Mouse (Mus musculus): ENCODE measurements at regions not wholly inside any gene's neighbourhood (a gene's known extent, or its start where the extent isn't known, plus 50 kb on each side); places are given as distances from the start of the nearest gene placed in this dataset.

DNA sequence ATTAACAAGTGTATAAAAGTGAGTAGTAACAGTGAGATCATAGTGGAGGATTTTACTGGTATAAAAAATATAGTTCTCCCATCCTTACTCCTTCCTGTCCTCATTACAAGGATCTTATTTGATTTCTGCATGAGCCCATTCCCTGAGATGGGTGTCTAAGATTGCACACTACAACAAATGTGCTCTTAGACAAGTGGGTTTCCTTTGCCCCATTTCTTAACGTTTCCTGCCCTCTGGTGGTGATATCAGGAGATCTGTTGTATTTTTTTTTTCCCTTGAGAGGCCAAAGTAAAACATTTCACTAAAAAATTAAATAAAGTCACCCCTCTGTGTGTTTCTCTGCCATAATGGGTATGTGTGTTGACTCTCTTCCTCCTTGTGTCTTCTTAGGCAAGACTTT is 105.1 kb downstream of the Ifng start:
- TF ChIP-seq GATA1 (IDR thresholded peaks at IDR 0.05; ENCODE audit: borderline replicate concordance, low read length), result no peak
- no peak for TF ChIP-seq POLR2AphosphoS5 (IDR thresholded peaks at IDR 0.05; ENCODE audit: insufficient replicate concordance, low read depth, low read length)
- no peak for TF ChIP-seq GATA2 (IDR thresholded peaks at IDR 0.05; ENCODE audit: borderline replicate concordance, low read depth, low read length)
- no peak for TF ChIP-seq TAL1 (conservative IDR thresholded peaks at IDR 0.05; ENCODE audit: low read depth, low read length)
- TF ChIP-seq CTCF (IDR thresholded peaks at IDR 0.05; ENCODE audit: low read depth, low read length), result no peak
- Histone ChIP-seq H3K27me3 (ENCODE audit: insufficient read depth, low read length) (no peaks in the 10 kb centered on the region), H3K4me1 (ENCODE audit: insufficient read depth, low read depth, low read length) (no peaks in the 10 kb centered on the region), H3K9me3 (replicated peaks) (peaks cover 33% of the 10 kb centered on the region), H3K4me3 (ENCODE audit: low read depth, low read length) (no peak overlapping the region), H3K36me3 (replicated peaks) (no peaks in the 10 kb centered on the region)
- DNase-seq (ENCODE audit: low spot score) (no peak), ATAC-seq (ENCODE audit: extremely low read depth, insufficient number of reproducible peaks, low FRiP score, poor library complexity, severe bottlenecking) (no peak)

DNA sequence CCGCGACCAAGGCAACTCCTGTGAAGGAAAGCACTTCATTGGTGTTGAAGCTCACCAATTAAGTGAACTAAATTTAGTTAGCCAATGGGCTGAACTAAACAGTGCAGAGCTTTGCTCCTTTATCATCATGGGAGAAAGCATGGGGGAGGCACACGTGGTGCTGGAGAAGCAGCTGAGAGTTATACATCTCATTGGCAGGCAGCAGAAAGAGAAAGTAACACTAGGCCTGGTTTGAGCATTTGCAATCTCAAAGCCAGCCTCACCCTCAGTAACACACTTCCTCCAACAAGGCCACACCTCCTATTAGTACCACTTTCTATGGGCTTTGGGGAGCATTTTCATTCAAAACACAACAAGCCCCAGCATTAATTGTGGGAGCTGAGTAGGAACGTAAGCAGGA is 109.4 kb downstream of the Ifng start:
- Histone ChIP-seq H3K4me3 (ENCODE audit: low read depth, low read length) (no peak overlapping the region), H3K36me3 (replicated peaks) (no peaks in the 10 kb centered on the region), H3K9me3 (replicated peaks) (peaks cover 33% of the 10 kb centered on the region), H3K27me3 (ENCODE audit: insufficient read depth, low read length) (no peaks in the 10 kb centered on the region), H3K4me1 (ENCODE audit: insufficient read depth, low read depth, low read length) (no peaks in the 10 kb centered on the region)
- ATAC-seq (ENCODE audit: extremely low read depth, insufficient number of reproducible peaks, low FRiP score, poor library complexity, severe bottlenecking) (no peak), DNase-seq (ENCODE audit: low spot score) (no peak)
- TF ChIP-seq GATA1 (IDR thresholded peaks at IDR 0.05; ENCODE audit: borderline replicate concordance, low read length), result no peak
- TF ChIP-seq TAL1 (conservative IDR thresholded peaks at IDR 0.05; ENCODE audit: low read depth, low read length), result no peak
- no peak for TF ChIP-seq CTCF (IDR thresholded peaks at IDR 0.05; ENCODE audit: low read depth, low read length)
- no peak for TF ChIP-seq POLR2AphosphoS5 (IDR thresholded peaks at IDR 0.05; ENCODE audit: insufficient replicate concordance, low read depth, low read length)
- no peak for TF ChIP-seq GATA2 (IDR thresholded peaks at IDR 0.05; ENCODE audit: borderline replicate concordance, low read depth, low read length)

DNA sequence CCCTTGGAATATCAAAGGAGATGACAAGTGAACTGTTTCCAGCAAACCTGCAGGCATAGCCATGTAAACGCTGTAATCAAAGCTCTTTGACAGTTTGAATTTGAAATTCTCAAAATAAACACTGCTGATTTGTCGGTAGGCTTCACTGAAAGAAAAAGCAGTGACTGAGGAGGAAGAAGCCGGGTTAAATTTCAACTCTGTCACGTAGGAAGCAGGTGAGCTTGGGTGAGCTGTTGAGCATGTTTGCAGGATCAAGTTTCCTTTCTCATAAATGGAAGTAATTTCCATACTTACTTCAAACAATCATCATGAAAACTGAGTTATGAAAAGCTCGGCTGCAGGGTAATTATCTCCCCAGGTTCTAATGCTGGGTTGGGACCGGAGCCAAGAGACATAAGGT is 118.0 kb downstream of the Ifng start:
- H3K36me3 ChIP-seq (replicated peaks), result no peaks in the 10 kb centered on the region
- TF ChIP-seq CTCF (IDR thresholded peaks at IDR 0.05; ENCODE audit: low read depth, low read length) (no peak), POLR2AphosphoS5 (IDR thresholded peaks at IDR 0.05; ENCODE audit: insufficient replicate concordance, low read depth, low read length) (no peak)

DNA sequence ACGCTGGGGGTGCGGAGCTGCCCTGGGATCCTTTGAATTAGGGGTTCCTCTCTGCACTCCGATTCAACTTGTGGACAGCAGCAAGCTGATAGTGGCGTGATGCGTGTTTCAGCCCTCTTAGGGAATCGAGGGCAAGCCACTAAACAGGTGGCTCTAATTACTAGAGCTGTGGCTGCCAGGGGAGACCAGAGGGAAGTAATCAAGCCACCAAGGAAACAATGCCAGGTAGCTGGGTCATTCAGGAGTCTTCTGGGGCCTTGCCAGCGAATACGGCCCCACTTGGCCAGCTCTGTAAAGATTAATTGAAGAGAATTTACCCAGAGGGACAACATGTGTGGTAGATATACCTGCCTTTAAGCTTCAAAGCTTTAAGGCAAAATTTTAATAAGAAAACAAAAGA is 123.2 kb downstream of the Ifng start:
- TF ChIP-seq POLR2AphosphoS5 (IDR thresholded peaks at IDR 0.05; ENCODE audit: insufficient replicate concordance, low read depth, low read length), result no peak
- TF ChIP-seq GATA2 (IDR thresholded peaks at IDR 0.05; ENCODE audit: borderline replicate concordance, low read depth, low read length), result no peak
- no peak for TF ChIP-seq TAL1 (conservative IDR thresholded peaks at IDR 0.05; ENCODE audit: low read depth, low read length)
- TF ChIP-seq GATA1 (IDR thresholded peaks at IDR 0.05; ENCODE audit: borderline replicate concordance, low read length), result no peak
- no peak for TF ChIP-seq CTCF (IDR thresholded peaks at IDR 0.05; ENCODE audit: low read depth, low read length)
- Histone ChIP-seq H3K9me3 (replicated peaks) (peaks cover 40% of the 10 kb centered on the region), H3K4me1 (ENCODE audit: insufficient read depth, low read depth, low read length) (no peaks in the 10 kb centered on the region), H3K36me3 (replicated peaks) (no peaks in the 10 kb centered on the region), H3K27me3 (ENCODE audit: insufficient read depth, low read length) (no peaks in the 10 kb centered on the region), H3K4me3 (ENCODE audit: low read depth, low read length) (no peak overlapping the region)
- no peak for ATAC-seq (ENCODE audit: extremely low read depth, insufficient number of reproducible peaks, low FRiP score, poor library complexity, severe bottlenecking)
- DNase-seq (ENCODE audit: low spot score), result no peak

More for the DNA sequence above, 118.0 kb downstream of the Ifng start:
- Histone ChIP-seq H3K4me3 (ENCODE audit: low read depth, low read length) (no peak overlapping the region), H3K4me1 (ENCODE audit: insufficient read depth, low read depth, low read length) (no peaks in the 10 kb centered on the region), H3K9me3 (replicated peaks) (peaks cover 41% of the 10 kb centered on the region), H3K27me3 (ENCODE audit: insufficient read depth, low read length) (no peaks in the 10 kb centered on the region)
- DNase-seq (ENCODE audit: low spot score) (no peak), ATAC-seq (ENCODE audit: extremely low read depth, insufficient number of reproducible peaks, low FRiP score, poor library complexity, severe bottlenecking) (no peak)

DNA sequence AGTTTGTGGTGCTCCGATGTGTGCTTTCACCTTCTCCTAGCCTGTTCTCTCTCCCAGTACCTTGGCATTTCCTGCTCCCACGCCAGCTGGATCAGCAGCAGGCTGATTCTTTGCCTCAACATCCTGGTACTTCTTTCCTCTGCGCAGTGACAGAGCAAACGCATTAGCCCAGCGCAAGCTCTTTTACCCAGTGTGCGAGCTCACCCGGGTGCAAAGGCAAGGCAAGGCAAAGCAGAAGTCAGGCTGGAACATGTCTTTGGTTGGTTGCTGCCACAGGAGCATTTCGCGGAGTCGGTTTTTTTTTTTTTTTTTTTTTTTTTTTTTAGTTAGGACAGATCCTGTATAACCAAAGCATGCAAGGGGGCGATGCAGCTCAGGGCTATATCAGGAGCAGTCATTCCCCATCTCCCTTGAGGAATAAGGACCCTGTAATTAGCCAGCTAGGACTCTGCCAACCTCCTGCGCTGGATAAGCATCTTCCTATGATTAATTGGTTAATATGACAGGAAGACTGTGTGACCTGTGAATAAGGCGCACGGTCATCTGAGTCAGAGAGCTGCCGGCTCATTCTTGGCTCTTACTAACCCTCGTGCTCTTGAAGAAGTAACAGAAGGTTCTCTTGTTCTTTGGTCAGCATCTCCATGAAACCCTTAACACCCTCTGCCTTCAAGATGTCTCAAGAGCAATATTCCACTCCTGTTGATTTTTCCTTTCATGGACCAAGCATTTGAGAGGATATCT is 123.9 kb downstream of the Ifng start:
- TF ChIP-seq CTCF (IDR thresholded peaks at IDR 0.05; ENCODE audit: low read depth, low read length) (no peak), GATA2 (IDR thresholded peaks at IDR 0.05; ENCODE audit: borderline replicate concordance, low read depth, low read length) (no peak), GATA1 (IDR thresholded peaks at IDR 0.05; ENCODE audit: borderline replicate concordance, low read length) (no peak), POLR2AphosphoS5 (IDR thresholded peaks at IDR 0.05; ENCODE audit: insufficient replicate concordance, low read depth, low read length) (no peak), TAL1 (conservative IDR thresholded peaks at IDR 0.05; ENCODE audit: low read depth, low read length) (no peak)
- no peak for DNase-seq (ENCODE audit: low spot score)
- H3K4me3 ChIP-seq (ENCODE audit: low read depth, low read length), result no peak overlapping the region
- no peak for ATAC-seq (ENCODE audit: extremely low read depth, insufficient number of reproducible peaks, low FRiP score, poor library complexity, severe bottlenecking)
- no peaks in the 10 kb centered on the region for H3K4me1 ChIP-seq (ENCODE audit: insufficient read depth, low read depth, low read length)
- H3K9me3 ChIP-seq (replicated peaks), result peaks cover 46% of the 10 kb centered on the region
- H3K27me3 ChIP-seq (ENCODE audit: insufficient read depth, low read length), result no peaks in the 10 kb centered on the region
- H3K36me3 ChIP-seq (replicated peaks), result no peaks in the 10 kb centered on the region

DNA sequence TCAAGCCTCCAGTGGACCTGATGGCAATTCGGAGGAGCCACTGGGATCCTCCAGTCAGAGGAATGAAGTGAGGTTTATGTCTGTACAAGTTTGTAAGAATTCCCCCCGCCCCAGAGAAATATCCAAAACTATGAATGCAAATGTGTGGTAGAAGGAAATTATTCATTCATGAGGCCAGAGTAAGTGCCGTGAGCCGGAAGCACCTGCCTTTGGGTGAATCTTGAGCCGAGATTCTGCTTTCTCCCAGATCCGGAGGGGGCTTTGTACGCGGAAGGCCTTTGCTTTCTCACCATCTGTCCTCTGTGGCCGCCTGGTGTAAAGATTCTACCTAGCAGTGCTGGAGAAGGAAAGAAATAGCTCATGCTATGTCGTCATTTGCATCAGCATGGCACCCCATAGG is 127.8 kb downstream of the Ifng start:
- Histone ChIP-seq H3K36me3 (replicated peaks) (no peaks in the 10 kb centered on the region), H3K27me3 (ENCODE audit: insufficient read depth, low read length) (no peaks in the 10 kb centered on the region), H3K9me3 (replicated peaks) (peaks cover 34% of the 10 kb centered on the region), H3K4me3 (ENCODE audit: low read depth, low read length) (no peak overlapping the region), H3K4me1 (ENCODE audit: insufficient read depth, low read depth, low read length) (no peaks in the 10 kb centered on the region)
- DNase-seq (ENCODE audit: low spot score) (no peak), ATAC-seq (ENCODE audit: extremely low read depth, insufficient number of reproducible peaks, low FRiP score, poor library complexity, severe bottlenecking) (no peak)
- TF ChIP-seq GATA1 (IDR thresholded peaks at IDR 0.05; ENCODE audit: borderline replicate concordance, low read length), result no peak
- TF ChIP-seq TAL1 (conservative IDR thresholded peaks at IDR 0.05; ENCODE audit: low read depth, low read length), result no peak
- no peak for TF ChIP-seq CTCF (IDR thresholded peaks at IDR 0.05; ENCODE audit: low read depth, low read length)
- TF ChIP-seq POLR2AphosphoS5 (IDR thresholded peaks at IDR 0.05; ENCODE audit: insufficient replicate concordance, low read depth, low read length), result no peak
- TF ChIP-seq GATA2 (IDR thresholded peaks at IDR 0.05; ENCODE audit: borderline replicate concordance, low read depth, low read length), result no peak

All from G1E (cell line).